Mouse (Mus musculus): ENCODE measurements around the gene Ptpn7.
"Not testable (repeated sequence)": the region's sequence is repeated elsewhere in the genome, so short reads cannot be mapped to it uniquely, and the experiment has no call there.

The Ptpn7 gene

DNA sequence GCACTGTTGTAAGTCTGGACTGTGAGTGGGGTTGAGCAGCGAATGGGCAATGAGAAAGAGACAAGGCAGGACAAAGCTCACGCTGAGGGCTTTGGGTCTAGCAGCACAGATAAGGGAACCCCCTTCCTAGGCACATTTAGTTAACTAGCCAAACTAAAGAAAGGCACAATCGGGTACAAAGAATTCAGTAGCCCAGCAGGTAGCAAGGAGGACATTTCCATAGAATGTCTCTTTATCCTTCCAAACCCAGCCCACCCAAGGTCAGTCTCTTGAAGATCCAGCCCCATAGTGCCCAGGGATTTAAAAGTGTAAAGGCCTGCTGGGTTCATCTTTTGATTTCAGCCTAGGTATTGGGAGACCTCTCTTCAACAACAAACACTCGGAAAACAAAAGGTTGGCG is 53.4 kb downstream of the Ptpn7 start:
- peak; percentile 94 for DNase-seq (ENCODE audit: low read depth, low spot score)

- no peak for DNase-seq (ENCODE audit: low read depth, low spot score)
Measured at GRCm38 (mm10) chr1:135186427-135186826, 53.9 kb downstream of the Ptpn7 start.

GRCm38 (mm10) chr1:135187016-135187415 is 54.5 kb downstream of the Ptpn7 start:
- not testable (repeated sequence) for DNase-seq (ENCODE audit: low read depth, low spot score)

DNA sequence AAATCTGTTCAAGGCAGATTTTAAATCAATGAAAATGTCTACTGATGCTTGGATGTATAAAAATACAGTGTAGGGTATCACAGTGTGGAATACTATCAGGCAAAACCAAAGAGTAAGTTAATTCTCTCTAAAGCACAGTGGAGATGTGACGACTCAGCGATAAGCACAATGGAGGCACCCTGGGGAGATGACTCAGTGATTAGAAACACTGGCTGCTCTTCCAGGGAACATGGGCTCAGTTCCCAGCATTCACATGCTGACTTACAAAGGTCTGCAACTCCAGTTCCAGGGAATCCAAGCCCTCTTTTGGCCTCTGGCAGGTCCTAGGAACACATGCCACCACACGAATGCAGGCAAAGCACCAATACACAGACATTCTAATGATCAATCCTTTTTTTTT is 55.7 kb downstream of the Ptpn7 start:
- DNase-seq (ENCODE audit: low read depth, low spot score) = no peak

DNA sequence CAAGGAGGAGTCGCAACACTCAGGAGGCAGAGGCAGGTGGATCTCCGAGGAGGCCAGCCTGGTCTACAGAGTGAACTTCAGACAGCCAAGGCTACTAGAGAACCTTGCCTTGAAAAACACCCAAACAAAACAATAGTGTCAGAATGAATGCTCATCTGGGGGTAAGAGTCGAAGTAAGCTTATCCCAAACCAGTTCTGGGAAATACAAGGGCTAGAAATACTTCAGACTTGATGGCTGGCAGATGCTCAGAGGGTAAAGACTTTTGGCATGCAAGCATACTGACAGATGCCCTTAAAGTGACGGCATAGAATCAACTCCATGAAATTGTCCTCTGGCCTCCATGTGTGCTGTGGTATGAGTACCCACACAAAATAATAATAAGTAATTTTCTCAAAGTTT is 56.7 kb downstream of the Ptpn7 start:
- DNase-seq (ENCODE audit: low read depth, low spot score) = no peak

DNA sequence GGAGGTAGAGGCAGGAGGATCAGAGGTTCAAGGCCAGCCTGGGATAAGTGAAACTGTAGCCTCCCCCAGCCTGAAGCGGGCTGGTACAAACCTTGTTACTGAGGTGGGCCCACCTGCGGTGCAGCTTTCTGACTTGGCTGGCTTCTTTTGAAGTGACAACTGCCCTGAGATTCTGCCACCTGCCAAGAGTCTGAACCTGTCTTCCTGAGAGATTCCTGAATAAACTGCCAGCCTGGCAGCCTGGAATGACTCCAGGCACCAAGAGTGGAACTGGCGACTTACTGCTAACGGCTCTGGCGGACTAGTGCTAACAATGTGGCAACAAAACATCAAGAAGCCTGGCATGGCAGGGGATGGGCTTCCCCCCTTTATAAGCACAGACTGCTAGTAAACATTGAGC is 61.8 kb downstream of the Ptpn7 start:
- DNase-seq (ENCODE audit: low read depth, low spot score) = peak; percentile 62

Data from ZHBTc4 (cell line).